Comparison of ENCODE assay signal across 11 mouse cellular contexts in genomic region chr5:110406065-110406714, GRCm38 (mm10). TPM values are rescaled to one million over a fixed set of nuclear protein-coding genes. Genes with fewer than 3 reads are reported as not detected.
DNase-seq lines count a peak whose midpoint lies in the region; ATAC-seq and TF ChIP-seq lines count a peak whose summit lies in the region.
"Had no signal": no experiment of that assay in that cellular context is flagged by ENCODE, and none has a peak within 500 bp of the region (broad histone marks: within the 10 kb centered on the region; RNA-seq: fewer than 3 reads in every experiment).

No protein-coding gene starts in this region.

- 67% methylated on average over 8 of the region's 8 CpGs for WGBS in heart, embryonic 10.5 days
- 62% methylated on average over 8 of the region's 8 CpGs for WGBS in heart, adult 2 months
- 41% methylated on average over 8 of the region's 8 CpGs for WGBS in hindbrain, embryonic 16.5 days
- WGBS in midbrain, embryonic 16.5 days: 42% methylated on average over 8 of the region's 8 CpGs

- H3K9me3 ChIP-seq in heart, embryonic 10.5 days: no peaks in the 10 kb centered on the region
- H3K9me3 ChIP-seq in hindbrain, embryonic 16.5 days (ENCODE audit: control insufficient read depth, low read length): no peaks in the 10 kb centered on the region
- no peaks in the 10 kb centered on the region for H3K9me3 ChIP-seq in midbrain, embryonic 16.5 days (replicated peaks; ENCODE audit: control insufficient read depth, low read length, poor library complexity, severe bottlenecking)
- H3K9me3 ChIP-seq: stomach, embryonic 15.5 days had no signal

- H3K79me2 ChIP-seq in heart, adult 2 months (replicated peaks; ENCODE audit: control insufficient read depth, insufficient read depth, low read length): no peaks in the 10 kb centered on the region

- ATAC-seq in erythroblast, adult 5-6 weeks (replicated peaks; ENCODE audit: low FRiP score, poor library complexity, severe bottlenecking): peak; percentile 47; the same call in 1 of the 2 replicates
- 0 out of 2 replicates have a peak, but pooled peaks have one; percentile 2 for ATAC-seq in hindbrain, embryonic 16.5 days
- peak; percentile 60 for ATAC-seq in midbrain, embryonic 16.5 days
- ATAC-seq in frontal cortex, adult (ENCODE audit: low TSS enrichment): no peak

- no peak for TF ChIP-seq EP300 in heart, adult 2 months (IDR thresholded peaks at IDR 0.05; ENCODE audit: insufficient read depth, low read depth, low read length)

- no peaks in the 10 kb centered on the region for H3K27me3 ChIP-seq in heart, embryonic 10.5 days (ENCODE audit: insufficient read depth, poor library complexity, severe bottlenecking)
- no peaks in the 10 kb centered on the region for H3K27me3 ChIP-seq in heart, adult 2 months (ENCODE audit: control insufficient read depth, insufficient read depth, low read length)
- no peaks in the 10 kb centered on the region for H3K27me3 ChIP-seq in hindbrain, embryonic 16.5 days (replicated peaks; ENCODE audit: control insufficient read depth, insufficient read depth, low read length)
- H3K27me3 ChIP-seq in midbrain, embryonic 16.5 days (ENCODE audit: control insufficient read depth, insufficient read depth, low read depth, low read length): no peaks in the 10 kb centered on the region
- H3K27me3 ChIP-seq: stomach, embryonic 15.5 days had no signal

- H3K36me3 ChIP-seq in heart, embryonic 10.5 days: 0 out of 2 replicates have a peak, but pooled peaks cover 17% of the 10 kb centered on the region
- H3K36me3 ChIP-seq in heart, adult 2 months (ENCODE audit: control insufficient read depth, insufficient read depth, low read length): no peaks in the 10 kb centered on the region
- H3K36me3 ChIP-seq in hindbrain, embryonic 16.5 days (ENCODE audit: control insufficient read depth, insufficient read depth, low read length): no peaks in the 10 kb centered on the region
- H3K36me3 ChIP-seq in midbrain, embryonic 16.5 days (ENCODE audit: control insufficient read depth, insufficient read depth, low read length): no peaks in the 10 kb centered on the region
- H3K36me3 ChIP-seq: stomach, embryonic 15.5 days had no signal

- peaks cover 27% of the 10 kb centered on the region for H3K4me1 ChIP-seq in heart, embryonic 10.5 days
- no peaks in the 10 kb centered on the region; the same call in 1 of the 2 replicates for H3K4me1 ChIP-seq in heart, adult 2 months (ENCODE audit: control insufficient read depth, insufficient read depth, low read length)
- H3K4me1 ChIP-seq in hindbrain, embryonic 16.5 days (ENCODE audit: control insufficient read depth, insufficient read depth, low read depth, low read length): no peaks in the 10 kb centered on the region; the same call in 1 of the 2 replicates
- peaks cover 9% of the 10 kb centered on the region for H3K4me1 ChIP-seq in midbrain, embryonic 16.5 days (ENCODE audit: control insufficient read depth, insufficient read depth, low read length)
- H3K4me1 ChIP-seq: stomach, embryonic 15.5 days had no signal

- TF ChIP-seq POLR2A in heart, adult 2 months (IDR thresholded peaks at IDR 0.05; ENCODE audit: insufficient read depth, low read depth, low read length): no peak

- DNase-seq in heart, embryonic 10.5 days (ENCODE audit: low spot score): no peak
- DNase-seq in heart, adult 2 months: no peak
- DNase-seq in lung, postnatal 10 days: no peak
- DNase-seq in lung, postnatal 4 days: no peak
- DNase-seq: cerebellum, postnatal 36 days; kidney, postnatal 10 days had no signal

- TF ChIP-seq CTCF in heart, adult 2 months (IDR thresholded peaks at IDR 0.05): no peak

- no peak overlapping the region for H3K9ac ChIP-seq in heart, adult 2 months (ENCODE audit: low read depth, low read length)
- H3K9ac ChIP-seq in hindbrain, embryonic 16.5 days (ENCODE audit: low read depth, low read length): peak overlapping the region; percentile 4; the same call in 1 of the 2 replicates
- H3K9ac ChIP-seq in midbrain, embryonic 16.5 days (ENCODE audit: low read depth, low read length): no peak overlapping the region
- H3K9ac ChIP-seq: stomach, embryonic 15.5 days had no signal

- intact Hi-C loops in heart, adult 2 months (cut with DNase I): no loop called here

- H3K4me3 ChIP-seq in heart, embryonic 10.5 days: no peak overlapping the region
- H3K4me3 ChIP-seq in heart, adult 2 months: no peak overlapping the region
- no peak overlapping the region for H3K4me3 ChIP-seq in hindbrain, embryonic 16.5 days (ENCODE audit: low read length)
- H3K4me3 ChIP-seq in midbrain, embryonic 16.5 days (ENCODE audit: low read depth, low read length): no peak overlapping the region
- H3K4me3 ChIP-seq: stomach, embryonic 15.5 days had no signal

- peak overlapping the region; percentile 37; the same call in 1 of the 2 replicates for H3K27ac ChIP-seq in heart, embryonic 10.5 days
- no peak overlapping the region for H3K27ac ChIP-seq in heart, adult 2 months
- H3K27ac ChIP-seq in hindbrain, embryonic 16.5 days (ENCODE audit: low read depth, low read length): no peak overlapping the region
- peak overlapping the region; percentile 25 for H3K27ac ChIP-seq in midbrain, embryonic 16.5 days (ENCODE audit: low read length)
- H3K27ac ChIP-seq: stomach, embryonic 15.5 days had no signal

- no peak overlapping the region for H3K4me2 ChIP-seq in hindbrain, embryonic 16.5 days (ENCODE audit: low read length)
- H3K4me2 ChIP-seq in midbrain, embryonic 16.5 days (ENCODE audit: low read length): no peak overlapping the region
- H3K4me2 ChIP-seq: stomach, embryonic 15.5 days had no signal

RNA-seq across cellular contexts. Expression of gene Fbrsl1, which starts 42.1 kb away (rescaled TPM):
- 9.6 and 11.1 TPM in 2 replicates for polyA plus RNA-seq in heart, embryonic 10.5 days (2016; fragmentation: Nextera tagmentation; extraction: Ambion mirVana)
- total RNA-seq in heart, adult 2 months (2021): 10 to 100 TPM; 47.0 to 51.8 TPM
- polyA plus RNA-seq in heart, adult 2 months (2012; rRNA removed): 28.1 and 39.3 TPM in 2 replicates
- 6.3 and 9.6 TPM in 2 replicates for total RNA-seq in erythroblast, adult 5-6 weeks (2015; ENCODE audit: low replicate concordance)
- total RNA-seq in erythroblast, adult 5-6 weeks (2017; ENCODE audit: low replicate concordance): 4.9 and 7.9 TPM in 2 replicates
- polyA plus RNA-seq in hindbrain, embryonic 16.5 days (2015; fragmentation: Nextera tagmentation; extraction: Ambion mirVana): 10.7 and 13.6 TPM in 2 replicates
- polyA plus RNA-seq in midbrain, embryonic 16.5 days (2015; fragmentation: Nextera tagmentation; extraction: Ambion mirVana): 12.3 and 16.3 TPM in 2 replicates

Comparison
In these comparisons a context has a peak if more than half of its experiments do, and no peak if none do; other contexts are left out.
1. H3K27ac ChIP-seq: peak in heart, embryonic 10.5 days (single experiment) and midbrain, embryonic 16.5 days (single experiment); none in heart, adult 2 months (single experiment) and hindbrain, embryonic 16.5 days (single experiment).